Mouse (Mus musculus) bone marrow, adult 2 months (tissue): ENCODE measurements at regions not wholly inside any gene's neighbourhood (a gene's known extent, or its start where the extent isn't known, plus 50 kb on each side); places are given as distances from the start of the nearest gene placed in this dataset.

Experiments
- CTCF ChIP-seq: fragments of 200-500 bp; IDR thresholded peaks from 2 replicates; pipeline ENCODE4 v1.5.1; 2011; ENCODE audit warnings: low read length, control low read depth; ENCODE audit not compliant: control insufficient read depth, insufficient read depth
- POLR2A ChIP-seq: fragments of 200-500 bp; IDR thresholded peaks from 2 replicates; pipeline ENCODE4 v1.6.1; 2011; ENCODE audit warnings: low read depth, mild to moderate bottlenecking, control low read depth, low read length, borderline replicate concordance; ENCODE audit not compliant: control insufficient read depth

GRCm38 (mm10) chr11:64718316-64719085, 260.3 kb upstream of the Elac2 start:
- peak; percentile 73 for TF ChIP-seq CTCF
- TF ChIP-seq POLR2A: no peak
